Mouse (Mus musculus) liver, adult 2 months (tissue): ENCODE results near the gene Gm10228.

Experiments used
- CTCF ChIP-seq: fragments of 200-500 bp; IDR thresholded peaks from 2 replicates; pipeline ENCODE4 v1.5.1; 2011; ENCODE audit warnings: low read depth, low read length, control low read depth
- POLR2A ChIP-seq: fragments of 200-500 bp; IDR thresholded peaks from 2 replicates; pipeline ENCODE4 v1.6.1; 2011; ENCODE audit warnings: low read length, control low read depth; ENCODE audit not compliant: insufficient read depth; ENCODE audit errors: extremely low read depth

- TF ChIP-seq CTCF: no peak
- TF ChIP-seq POLR2A: no peak
Observed at GRCm38 (mm10) chr16:89010659-89011058, 30.6 kb downstream of the Gm10228 start, which contains the start of gene Krtap22-2.
